Mouse (Mus musculus) heart, adult 2 months (tissue): Measurements from ENCODE around the gene Agpat3. TPM values are rescaled to one million over a fixed set of nuclear protein-coding genes. Genes with fewer than 3 reads are reported as not detected.

Experiments used
- DNase-seq, 2 experiments: peaks; one replicate each; pipeline ENCODE4 v3.0.0; 2021
- H3K27ac ChIP-seq: fragments of 200-600 bp; 2 replicates; pipeline ENCODE4 v1.8.1; 2022
- H3K27me3 ChIP-seq: fragments of 200-500 bp; 2 replicates; pipeline ENCODE4 v1.6.1; 2012; ENCODE audit warnings: mild to moderate bottlenecking, low read length, inconsistent platforms, mixed read lengths; ENCODE audit not compliant: control insufficient read depth, insufficient read depth
- H3K36me3 ChIP-seq: fragments of 200-500 bp; 2 replicates; pipeline ENCODE4 v1.6.1; 2012; ENCODE audit warnings: low read length, inconsistent platforms; ENCODE audit not compliant: control insufficient read depth, insufficient read depth
- H3K4me1 ChIP-seq: fragments of 200-500 bp; 2 replicates; pipeline ENCODE4 v1.6.1; 2011; ENCODE audit warnings: low read length; ENCODE audit not compliant: control insufficient read depth, insufficient read depth
- H3K4me3 ChIP-seq: fragments of 200-600 bp; 2 replicates; pipeline ENCODE4 v1.8.1; 2022
- H3K79me2 ChIP-seq: fragments of 200-500 bp; replicated peaks from 2 replicates; pipeline ENCODE4 v1.6.1; 2012; ENCODE audit warnings: mild to moderate bottlenecking, inconsistent platforms, low read length, moderate library complexity, mixed read lengths; ENCODE audit not compliant: control insufficient read depth, insufficient read depth
- H3K9ac ChIP-seq: fragments of 200-500 bp; 2 replicates; pipeline ENCODE4 v1.6.1; 2012; ENCODE audit warnings: low read depth, mild to moderate bottlenecking, control low read depth, inconsistent platforms, low read length, mixed read lengths
- CTCF ChIP-seq: fragments of 200-600 bp; IDR thresholded peaks from 2 replicates; pipeline ENCODE4 v1.8.1; 2022; ENCODE audit warnings: antibody characterized with exemption, mild to moderate bottlenecking, moderate library complexity
- EP300 ChIP-seq: fragments of 200-500 bp; IDR thresholded peaks from 2 replicates; pipeline ENCODE4 v1.6.1; 2011; ENCODE audit warnings: low read depth, low read length, control low read depth; ENCODE audit not compliant: insufficient read depth
- POLR2A ChIP-seq: fragments of 200-500 bp; IDR thresholded peaks from 2 replicates; pipeline ENCODE4 v1.6.1; 2011; ENCODE audit warnings: mild to moderate bottlenecking, low read depth, low read length, control low read depth; ENCODE audit not compliant: insufficient read depth
- WGBS: fragments of 180-500 bp; shearing (Covaris S2); methylation state at CpG from one replicate; pipeline ENCODE4 v1.1.7; 2018; 5-methylcytosine and 5-hydroxymethylcytosine counted together
- intact Hi-C: fragments of 180-260 bp; cut with DNase I; formaldehyde crosslinking; loops from one replicate; pipeline ENCODE4 v1.15.1; 2025
- polyA plus RNA-seq: library from polyadenylated mRNA; depleted of rRNA; stranded (reverse); fragments of >200 nt; gene quantifications from 2 replicates; pipeline ENCODE4 v1.2.3, GENCODE M21; 2012
- total RNA-seq, 2 experiments: library from RNA; stranded (reverse); gene quantifications; 2 replicates each; pipeline ENCODE4 v1.2.3; 2021

Gene Agpat3
- total and polyA plus RNA-seq, 3 experiments: 209 to 286 (median 232) TPM

- Histone ChIP-seq H3K79me2 (no peaks in the 10 kb centered on the region), H3K9ac (no peak overlapping the region), H3K4me3 (no peak overlapping the region), H3K27me3 (no peaks in the 10 kb centered on the region), H3K4me1 (peaks cover 2% of the 10 kb centered on the region; the same call in 1 of the 2 replicates), H3K36me3 (no peaks in the 10 kb centered on the region), H3K27ac (peak overlapping the region; percentile 47)
- WGBS: 53% methylated on average over 7 of the region's 7 CpGs
- intact Hi-C loops: no loop called here
- peak in 1 of 2 experiments; percentile 46 for DNase-seq
- TF ChIP-seq CTCF (no peak), EP300 (peak; percentile 44; the same call in 1 of the 2 replicates), POLR2A (no peak)
Observed at GRCm38 (mm10) chr10:78260916-78261650, 91.2 kb downstream of the Agpat3 start.

- Histone ChIP-seq H3K36me3 (no peaks in the 10 kb centered on the region), H3K4me1 (peaks cover 3% of the 10 kb centered on the region; the same call in 1 of the 2 replicates), H3K27me3 (no peaks in the 10 kb centered on the region), H3K27ac (no peak overlapping the region), H3K4me3 (no peak overlapping the region), H3K79me2 (no peaks in the 10 kb centered on the region), H3K9ac (no peak overlapping the region)
- intact Hi-C loops: no loop called here
- no peak for DNase-seq
- no peak for TF ChIP-seq EP300
- TF ChIP-seq CTCF: no peak
- TF ChIP-seq POLR2A: no peak
- 20% methylated on average over 5 of the region's 5 CpGs for WGBS
Observed at GRCm38 (mm10) chr10:78260322-78260721, 92.0 kb downstream of the Agpat3 start.

GRCm38 (mm10) chr10:78259702-78260101, 92.6 kb downstream of the Agpat3 start:
- 79% methylated on average over 6 of the region's 6 CpGs for WGBS
- no peaks in the 10 kb centered on the region for H3K79me2 ChIP-seq
- no peaks in the 10 kb centered on the region for H3K36me3 ChIP-seq
- H3K27ac ChIP-seq: no peak overlapping the region
- H3K4me3 ChIP-seq: no peak overlapping the region
- intact Hi-C loops: no loop called here
- no peak for DNase-seq
- H3K27me3 ChIP-seq: no peaks in the 10 kb centered on the region
- no peak for TF ChIP-seq EP300
- peaks cover 6% of the 10 kb centered on the region; the same call in 1 of the 2 replicates for H3K4me1 ChIP-seq
- H3K9ac ChIP-seq: no peak overlapping the region

GRCm38 (mm10) chr10:78259230-78259629, 93.1 kb downstream of the Agpat3 start:
- Histone ChIP-seq H3K36me3 (no peaks in the 10 kb centered on the region), H3K4me3 (no peak overlapping the region), H3K27ac (no peak overlapping the region), H3K9ac (no peak overlapping the region), H3K27me3 (no peaks in the 10 kb centered on the region), H3K79me2 (no peaks in the 10 kb centered on the region), H3K4me1 (peaks cover 6% of the 10 kb centered on the region; the same call in 1 of the 2 replicates)
- intact Hi-C loops: no loop called here
- 85% methylated on average over 5 of the region's 5 CpGs for WGBS
- no peak for TF ChIP-seq EP300
- DNase-seq: no peak

- no peak overlapping the region for H3K4me3 ChIP-seq
- no peak overlapping the region for H3K9ac ChIP-seq
Observed at GRCm38 (mm10) chr10:78258142-78258675, 94.1 kb downstream of the Agpat3 start.

GRCm38 (mm10) chr10:78255646-78256059, 96.6 kb downstream of the Agpat3 start:
- H3K9ac ChIP-seq: no peak overlapping the region
- H3K27ac ChIP-seq: peak overlapping the region; percentile 55
- DNase-seq: peak; percentile 67 to 79
- H3K27me3 ChIP-seq: no peaks in the 10 kb centered on the region
- no peak for TF ChIP-seq CTCF
- 0 out of 2 replicates have a peak, but pooled peaks have one; percentile 47 for TF ChIP-seq EP300
- intact Hi-C loops: no loop called here
- peaks cover 5% of the 10 kb centered on the region; the same call in 1 of the 2 replicates for H3K4me1 ChIP-seq
- no peaks in the 10 kb centered on the region for H3K36me3 ChIP-seq
- 33% methylated on average over 4 of the region's 4 CpGs for WGBS
- no peaks in the 10 kb centered on the region for H3K79me2 ChIP-seq
- no peak overlapping the region for H3K4me3 ChIP-seq

More at GRCm38 (mm10) chr10:78258142-78258675, 94.1 kb downstream of the Agpat3 start:
- Histone ChIP-seq H3K36me3 (no peaks in the 10 kb centered on the region), H3K27ac (no peak overlapping the region), H3K27me3 (no peaks in the 10 kb centered on the region), H3K4me1 (peaks cover 6% of the 10 kb centered on the region; the same call in 1 of the 2 replicates), H3K79me2 (no peaks in the 10 kb centered on the region)
- TF ChIP-seq POLR2A (no peak), CTCF (no peak), EP300 (no peak)
- intact Hi-C loops: no loop called here
- DNase-seq: no peak
- WGBS: 64% methylated on average over 6 of the region's 6 CpGs
